Mouse (Mus musculus) bone marrow macrophage, adult 2 months (primary cell): ENCODE measurements around the gene Nid2.

ENCODE experiments used
- CTCF ChIP-seq: IDR thresholded peaks from 2 replicates; pipeline ENCODE4 v1.5.1; 2012; ENCODE audit warnings: low read depth, mild to moderate bottlenecking, low read length, moderate library complexity
- POLR2A ChIP-seq: IDR thresholded peaks from 2 replicates; pipeline ENCODE4 v1.6.1; 2012; ENCODE audit warnings: mild to moderate bottlenecking, low read depth, low read length, borderline replicate concordance

GRCm38 (mm10) chr14:19768648-19769047 lies 17.6 kb downstream of the Nid2 start:
- no peak for TF ChIP-seq CTCF
- TF ChIP-seq POLR2A = no peak
